Mouse (Mus musculus): Measurements from ENCODE around the gene Prkce.

DNA sequence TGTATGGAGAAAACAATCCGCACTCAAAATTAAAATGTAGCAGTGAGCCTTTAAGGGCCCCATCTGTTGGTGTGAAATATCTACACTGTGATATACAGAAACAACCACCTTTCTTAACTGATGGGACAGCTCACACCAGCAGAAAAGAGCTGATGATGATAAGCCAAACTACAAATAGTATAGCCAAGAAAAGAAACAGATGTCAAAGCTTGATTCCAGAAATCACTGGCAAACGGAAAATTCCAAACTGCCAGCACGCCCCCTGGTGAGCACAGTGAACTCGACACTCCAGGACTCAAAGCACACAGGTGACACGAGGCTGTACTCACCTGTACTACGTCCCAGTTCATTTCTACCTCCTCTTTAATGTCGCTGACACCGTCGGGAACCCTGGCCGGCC is 31.8 kb upstream of the Prkce start:
- TF ChIP-seq CTCF (IDR thresholded peaks at IDR 0.05; ENCODE audit: insufficient read depth, low read depth, low read length) (no peak), POLR2A (IDR thresholded peaks at IDR 0.05; ENCODE audit: insufficient read depth, low read depth, low read length) (no peak)
